Mouse (Mus musculus) liver, embryonic 16.5 days (tissue): ENCODE results near the gene Fam243. TPM values are rescaled to one million over a fixed set of nuclear protein-coding genes. Genes with fewer than 3 reads are reported as not detected.
A peak's percentile ranks its signal among the peaks of the same experiment; 100 is the strongest.

Experiments used
- ATAC-seq: fragments of 200-750 bp; cut with Nextera tagmentation; 2 replicates; pipeline ENCODE4 v1.8.0; 2017; ENCODE audit warnings: low read depth, mild to moderate bottlenecking, moderate number of reproducible peaks, moderate library complexity
- H3K27ac ChIP-seq: fragments of 300-500 bp; sonication (generic); 2 replicates; pipeline ENCODE4 v1.5.1; 2014; ENCODE audit warnings: mild to moderate bottlenecking, low read length
- H3K27me3 ChIP-seq: fragments of 300-500 bp; sonication (generic); 2 replicates; pipeline ENCODE4 v1.6.1; 2014; ENCODE audit warnings: low read depth, low read length, mixed read lengths; ENCODE audit not compliant: control insufficient read depth, insufficient read depth
- H3K36me3 ChIP-seq: fragments of 300-500 bp; sonication (generic); 2 replicates; pipeline ENCODE4 v1.6.1; 2014; ENCODE audit warnings: mild to moderate bottlenecking; ENCODE audit not compliant: control insufficient read depth, insufficient read depth
- H3K4me1 ChIP-seq: fragments of 300-500 bp; sonication (generic); 2 replicates; pipeline ENCODE4 v1.6.1; 2014; ENCODE audit warnings: low read depth, low read length, mixed read lengths; ENCODE audit not compliant: control insufficient read depth
- H3K4me2 ChIP-seq: fragments of 300-500 bp; sonication (generic); 2 replicates; pipeline ENCODE4 v1.6.1; 2014; ENCODE audit warnings: low read depth, low read length, mixed read lengths
- H3K4me3 ChIP-seq: fragments of 300-500 bp; sonication (generic); 2 replicates; pipeline ENCODE4 v1.5.1; 2014; ENCODE audit warnings: low read depth, mild to moderate bottlenecking, low read length
- H3K9ac ChIP-seq: fragments of 300-500 bp; sonication (generic); 2 replicates; pipeline ENCODE4 v1.6.1; 2014; ENCODE audit warnings: low read depth, low read length
- H3K9me3 ChIP-seq: fragments of 300-500 bp; sonication (generic); replicated peaks from 2 replicates; pipeline ENCODE4 v1.6.1; 2016; ENCODE audit warnings: low read length; ENCODE audit not compliant: control insufficient read depth
- WGBS: fragments of 180-500 bp; shearing (Covaris S2); extraction: QIAGEN DNeasy Blood & Tissue Kit; methylation state at CpG from one replicate; pipeline ENCODE4 v1.1.7; 2014; ENCODE audit not compliant: insufficient replicate concordance; 5-methylcytosine and 5-hydroxymethylcytosine counted together
- polyA plus RNA-seq: library from polyadenylated mRNA; unstranded; fragments of >200 nt; fragmentation: Nextera tagmentation; extraction: Ambion mirVana; gene quantifications from 2 replicates; pipeline ENCODE4 v1.2.1, GENCODE M21; 2015

Gene Fam243
- polyA plus RNA-seq, 1 experiment from 2014 or later: not detected

DNA sequence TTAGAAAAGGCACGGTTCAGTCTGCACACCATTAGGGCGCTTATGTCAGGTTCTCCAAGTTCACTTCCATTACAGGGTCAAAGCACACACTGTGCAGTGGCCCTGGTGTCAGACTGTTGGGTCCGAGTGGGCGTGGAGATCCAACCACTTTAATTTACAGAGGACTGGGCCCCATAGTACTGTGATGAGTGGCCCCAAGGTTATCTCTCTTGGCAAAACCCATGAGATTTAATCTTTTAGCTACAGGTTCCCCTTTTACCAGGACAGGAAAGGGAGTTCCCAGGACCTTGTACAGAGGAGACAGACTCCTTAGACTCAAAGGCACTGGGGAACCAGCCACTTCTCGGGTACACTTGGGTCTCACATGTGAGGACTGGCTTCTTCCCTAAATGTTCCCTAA, 34.1 kb upstream of the Fam243 start:
- Histone ChIP-seq H3K27me3 (no peaks in the 10 kb centered on the region), H3K4me1 (no peaks in the 10 kb centered on the region), H3K4me2 (no peak overlapping the region), H3K36me3 (no peaks in the 10 kb centered on the region), H3K4me3 (no peak overlapping the region), H3K27ac (no peak overlapping the region), H3K9ac (no peak overlapping the region), H3K9me3 (no peaks in the 10 kb centered on the region)
- no peak for ATAC-seq
- 45% methylated on average over 5 of the region's 5 CpGs for WGBS

DNA sequence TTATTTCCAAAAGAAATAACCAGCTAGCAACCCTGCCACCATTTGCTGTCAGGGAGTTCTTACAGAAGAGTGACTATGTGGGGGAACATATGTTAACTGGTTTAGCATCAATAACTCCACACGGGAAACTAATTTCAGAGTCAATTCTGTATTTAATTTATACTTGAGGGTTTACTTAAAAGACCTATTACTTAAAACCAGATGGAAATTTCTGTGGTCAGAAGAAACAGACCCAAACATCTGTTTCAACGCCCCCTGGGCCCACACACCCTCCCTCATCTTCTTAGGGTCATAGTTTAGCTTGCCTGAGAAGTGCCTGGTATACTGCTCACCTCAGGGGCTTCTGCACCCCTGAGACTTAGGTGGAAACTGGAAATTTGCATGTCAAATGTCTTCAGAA, 32.7 kb upstream of the Fam243 start:
- no peak for ATAC-seq
- H3K27ac ChIP-seq: no peak overlapping the region
- no peak overlapping the region for H3K9ac ChIP-seq
- H3K27me3 ChIP-seq: no peaks in the 10 kb centered on the region
- no peaks in the 10 kb centered on the region for H3K9me3 ChIP-seq
- no peaks in the 10 kb centered on the region for H3K4me1 ChIP-seq
- no peak overlapping the region for H3K4me3 ChIP-seq
- no peak overlapping the region for H3K4me2 ChIP-seq
- WGBS: 60% methylated on average over 2 of the region's 2 CpGs
- no peaks in the 10 kb centered on the region for H3K36me3 ChIP-seq

DNA sequence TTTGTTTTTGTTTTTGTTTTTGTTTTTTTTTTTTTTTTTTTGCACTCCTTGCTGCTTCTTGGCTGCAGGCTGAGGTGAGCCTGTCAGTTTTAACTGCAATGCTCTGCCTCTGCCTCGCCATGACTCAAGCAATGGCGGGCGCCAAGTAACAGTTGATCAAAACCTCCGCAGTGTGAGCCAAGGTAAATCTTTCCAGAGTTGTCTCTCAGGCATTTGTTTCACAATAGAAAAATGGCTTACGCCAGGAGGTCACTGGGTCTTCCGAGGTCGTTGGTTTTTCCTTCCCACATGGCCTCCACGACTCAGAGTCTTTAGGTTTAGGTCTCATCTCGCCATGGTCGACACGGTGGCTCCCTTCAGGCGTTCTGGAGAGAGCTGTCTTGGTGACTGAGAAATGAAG, 32.1 kb upstream of the Fam243 start:
- WGBS: 75% methylated on average over 12 of the region's 12 CpGs
- H3K9me3 ChIP-seq: no peaks in the 10 kb centered on the region
- H3K4me1 ChIP-seq: no peaks in the 10 kb centered on the region
- H3K36me3 ChIP-seq: no peaks in the 10 kb centered on the region
- no peak for ATAC-seq
- no peak overlapping the region for H3K27ac ChIP-seq
- no peaks in the 10 kb centered on the region for H3K27me3 ChIP-seq
- no peak overlapping the region for H3K4me2 ChIP-seq
- no peak overlapping the region for H3K4me3 ChIP-seq
- no peak overlapping the region for H3K9ac ChIP-seq

DNA sequence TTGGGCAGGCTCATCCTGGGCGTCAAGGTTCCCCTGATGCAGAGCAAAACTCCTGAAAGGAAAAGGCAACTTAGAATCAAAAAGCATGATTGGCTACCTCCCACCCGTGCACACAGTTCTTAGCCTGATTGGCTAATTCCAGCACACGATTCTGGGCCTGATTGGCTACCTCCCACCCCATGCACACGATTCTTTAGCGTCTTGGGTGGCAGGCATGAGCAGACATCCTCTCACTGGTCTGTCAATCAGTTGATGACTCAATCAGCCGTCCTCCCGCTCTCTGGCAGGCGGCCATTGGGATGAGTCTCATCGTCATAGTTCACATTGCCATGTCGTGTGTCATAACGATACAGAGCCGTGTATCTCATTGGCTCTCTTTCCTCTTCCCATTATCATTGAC, 27.7 kb upstream of the Fam243 start:
- Histone ChIP-seq H3K27ac (no peak overlapping the region), H3K27me3 (no peaks in the 10 kb centered on the region), H3K36me3 (no peaks in the 10 kb centered on the region), H3K4me3 (no peak overlapping the region), H3K9me3 (no peaks in the 10 kb centered on the region), H3K4me2 (no peak overlapping the region), H3K9ac (no peak overlapping the region), H3K4me1 (peaks cover 5% of the 10 kb centered on the region; the same call in 1 of the 2 replicates)
- no peak for ATAC-seq
- 70% methylated on average over 12 of the region's 12 CpGs for WGBS

DNA sequence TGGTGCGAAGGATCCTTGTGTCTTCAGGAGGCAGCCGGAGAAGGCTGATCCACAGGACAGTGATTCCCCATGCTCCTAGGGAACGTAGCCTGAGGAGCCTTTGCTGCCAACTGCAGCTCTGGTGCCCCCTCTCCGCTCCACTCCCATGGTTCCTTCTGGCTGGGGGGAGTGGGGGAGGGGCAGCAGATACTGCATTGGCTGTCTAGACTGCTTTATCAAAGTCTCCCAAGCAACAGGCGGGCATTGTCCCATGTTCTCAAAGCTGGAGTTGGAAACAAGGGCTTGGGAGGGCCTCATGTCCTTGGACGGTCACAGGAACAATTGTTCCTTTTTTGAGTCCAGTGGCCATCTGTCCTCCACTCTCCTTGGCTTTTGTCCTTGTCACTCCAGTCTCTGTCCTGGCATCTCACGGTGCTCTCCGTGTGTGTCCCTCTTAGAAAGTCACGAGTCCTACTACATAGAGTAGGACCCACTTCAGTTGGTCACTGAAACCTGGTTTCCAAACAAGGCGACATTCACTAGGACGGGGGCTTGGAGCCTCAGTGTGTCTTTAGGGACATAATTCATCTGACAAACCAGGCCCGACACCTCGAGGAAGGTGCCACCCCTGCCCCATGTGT, 25.2 kb upstream of the Fam243 start:
- Histone ChIP-seq H3K27ac (no peak overlapping the region), H3K4me1 (peaks cover 7% of the 10 kb centered on the region; the same call in 1 of the 2 replicates), H3K36me3 (no peaks in the 10 kb centered on the region), H3K4me3 (no peak overlapping the region), H3K9ac (no peak overlapping the region), H3K9me3 (no peaks in the 10 kb centered on the region), H3K27me3 (no peaks in the 10 kb centered on the region), H3K4me2 (no peak overlapping the region)
- 66% methylated on average over 13 of the region's 13 CpGs for WGBS
- ATAC-seq: no peak

DNA sequence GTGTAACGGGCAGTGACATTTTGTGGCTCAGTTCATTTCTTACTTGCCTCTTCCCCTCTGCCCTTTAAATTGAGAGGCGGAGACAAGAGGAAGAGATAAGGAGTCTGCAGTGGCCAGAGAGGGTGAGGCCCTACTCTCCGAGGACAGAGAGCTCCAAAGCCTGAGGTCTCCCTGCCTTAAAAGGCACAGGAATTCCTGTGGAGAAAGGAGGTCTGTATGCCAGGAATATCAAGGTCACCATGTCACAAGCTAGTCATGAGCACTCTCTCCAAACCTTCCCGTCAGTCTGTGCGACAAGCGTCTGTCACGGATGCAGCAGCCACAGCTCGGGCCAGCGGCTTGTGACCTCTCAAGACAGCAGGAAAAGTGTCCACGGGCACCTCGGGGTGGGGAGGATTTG, 23.9 kb upstream of the Fam243 start:
- Histone ChIP-seq H3K4me1 (peaks cover 17% of the 10 kb centered on the region), H3K9ac (no peak overlapping the region)

DNA sequence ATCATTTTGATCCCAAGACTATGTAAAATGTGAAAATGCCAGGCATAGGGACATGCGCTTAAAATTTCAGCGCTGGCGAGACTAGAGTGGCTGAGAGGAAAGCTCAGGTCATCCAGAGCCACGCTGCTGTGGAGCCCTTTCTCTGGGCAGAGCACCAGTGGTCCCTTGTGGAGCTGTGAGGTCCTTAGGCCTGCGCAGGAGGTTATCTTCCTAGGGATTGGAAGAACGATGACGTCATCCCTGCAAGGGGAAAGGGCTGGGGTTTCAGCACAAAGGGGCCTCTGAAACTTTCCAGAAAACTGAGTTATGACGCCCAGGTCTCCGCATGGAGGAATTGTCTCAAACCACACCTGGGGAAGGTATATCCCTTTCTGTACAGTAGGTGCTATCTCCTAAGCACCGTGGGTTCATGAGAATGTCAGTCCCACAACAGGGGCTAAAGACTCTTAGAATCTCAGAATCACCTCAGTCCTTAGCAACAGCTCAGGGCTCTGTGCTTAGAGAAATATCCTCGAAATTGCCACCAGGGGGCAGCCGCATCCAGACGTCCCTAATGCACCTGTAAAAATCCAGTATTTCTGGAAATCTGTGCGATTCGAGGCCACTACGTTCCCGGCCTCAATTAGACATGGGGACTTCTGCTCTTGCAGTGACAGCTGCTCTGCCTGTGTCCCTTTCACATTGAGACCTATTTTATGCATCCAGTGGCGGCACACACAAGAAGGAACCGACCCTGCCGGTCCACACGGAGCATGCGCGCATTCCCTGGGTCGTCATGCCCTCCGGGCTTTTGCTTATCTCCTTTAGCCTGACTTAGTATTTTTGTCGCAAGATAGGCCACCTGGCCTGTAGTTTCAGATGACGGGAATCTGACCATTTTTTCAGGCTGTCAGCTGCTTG, 19.6 kb upstream of the Fam243 start:
- ATAC-seq: peak; percentile 76
- Histone ChIP-seq H3K27ac (no peak overlapping the region), H3K9ac (no peak overlapping the region), H3K4me2 (peak overlapping the region; percentile 70), H3K4me1 (peaks cover 17% of the 10 kb centered on the region), H3K27me3 (no peaks in the 10 kb centered on the region), H3K36me3 (no peaks in the 10 kb centered on the region), H3K4me3 (peak overlapping the region; percentile 45), H3K9me3 (no peaks in the 10 kb centered on the region)
- whole genome bisulfite sequencing: 23% methylated on average over 27 of the region's 27 CpGs

More for the DNA sequence above, 23.9 kb upstream of the Fam243 start:
- peak; percentile 47 for ATAC-seq
- Histone ChIP-seq H3K36me3 (no peaks in the 10 kb centered on the region), H3K27ac (no peak overlapping the region), H3K27me3 (no peaks in the 10 kb centered on the region), H3K4me3 (no peak overlapping the region), H3K9me3 (no peaks in the 10 kb centered on the region), H3K4me2 (no peak overlapping the region)
- 28% methylated on average over 11 of the region's 11 CpGs for WGBS

DNA sequence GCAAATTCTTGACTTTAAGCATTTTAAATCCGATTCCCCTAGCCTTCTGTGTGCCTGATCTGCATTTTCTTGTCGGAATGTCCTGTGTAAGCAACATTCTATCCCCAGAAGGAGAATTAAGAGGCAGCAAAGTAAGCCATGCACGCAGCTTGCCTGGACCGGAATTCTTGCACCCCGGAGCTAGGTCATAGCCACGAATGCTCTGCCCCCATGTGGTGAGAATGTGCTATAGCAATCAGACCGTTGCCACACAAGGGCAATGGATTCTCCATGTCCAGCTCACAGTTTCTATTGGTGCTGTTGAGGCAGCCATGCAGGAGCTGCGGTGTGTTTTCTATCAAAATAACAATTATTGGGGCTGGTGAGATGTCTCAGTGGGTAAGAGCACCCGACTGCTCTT, 15.0 kb upstream of the Fam243 start:
- 5% methylated on average over 9 of the region's 9 CpGs for WGBS
- Histone ChIP-seq H3K27me3 (no peaks in the 10 kb centered on the region), H3K27ac (no peak overlapping the region), H3K4me3 (no peak overlapping the region), H3K9me3 (no peaks in the 10 kb centered on the region), H3K9ac (no peak overlapping the region), H3K36me3 (no peaks in the 10 kb centered on the region), H3K4me2 (no peak overlapping the region), H3K4me1 (peaks cover 8% of the 10 kb centered on the region)
- ATAC-seq: no peak

DNA sequence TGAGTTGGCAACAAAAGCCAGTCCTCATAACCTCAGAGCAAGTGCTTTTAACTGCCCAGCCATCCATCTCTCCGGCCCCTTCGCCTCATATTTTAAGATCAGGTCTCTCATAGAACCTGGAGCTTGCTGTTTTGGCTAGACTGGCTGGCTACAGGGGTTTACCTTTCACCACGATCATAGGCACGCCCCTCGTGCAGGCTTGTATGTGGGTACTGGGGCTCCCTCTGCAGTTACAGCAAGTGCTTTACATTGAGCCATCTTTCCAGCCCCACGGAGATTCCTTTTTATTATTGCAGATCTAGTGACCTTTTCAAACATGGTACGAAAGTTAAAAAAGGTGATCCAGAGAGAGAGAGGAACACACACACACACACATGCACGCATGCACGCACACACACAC, 13.4 kb upstream of the Fam243 start:
- no peaks in the 10 kb centered on the region for H3K4me1 ChIP-seq
- H3K27me3 ChIP-seq: no peaks in the 10 kb centered on the region
- H3K9me3 ChIP-seq: no peaks in the 10 kb centered on the region
- no peak overlapping the region for H3K4me3 ChIP-seq
- 55% methylated on average over 9 of the region's 9 CpGs for WGBS
- no peaks in the 10 kb centered on the region for H3K36me3 ChIP-seq
- H3K27ac ChIP-seq: no peak overlapping the region
- ATAC-seq: no peak
- no peak overlapping the region for H3K9ac ChIP-seq
- H3K4me2 ChIP-seq: no peak overlapping the region
